Mouse (Mus musculus): ENCODE data around the gene Phf21b.

- TF ChIP-seq GATA1 (IDR thresholded peaks at IDR 0.05; ENCODE audit: low read length) (no peak), TAL1 (IDR thresholded peaks at IDR 0.05; ENCODE audit: low read length) (no peak)
Measured at GRCm38 (mm10) chr15:84817589-84817988, 38.3 kb downstream of the Phf21b start.
